Mouse (Mus musculus) neural tube, embryonic 12.5 days (tissue): ENCODE data around the gene Zmym6. TPM values are rescaled to one million over a fixed set of nuclear protein-coding genes. Genes with fewer than 3 reads are reported as not detected.

Experiments used
- ATAC-seq: fragments of 200-750 bp; cut with Nextera tagmentation; 2 replicates; pipeline ENCODE4 v1.8.0; 2017; ENCODE audit warnings: low read depth, mild to moderate bottlenecking, moderate TSS enrichment, moderate library complexity; ENCODE audit not compliant: low FRiP score
- H3K27ac ChIP-seq: fragments of 300-500 bp; sonication (generic); 2 replicates; pipeline ENCODE4 v1.5.1; 2016
- H3K27me3 ChIP-seq: fragments of 300-500 bp; sonication (generic); replicated peaks from 2 replicates; pipeline ENCODE4 v1.6.1; 2016; ENCODE audit warnings: mild to moderate bottlenecking
- H3K36me3 ChIP-seq: fragments of 300-500 bp; sonication (generic); 2 replicates; pipeline ENCODE4 v1.6.1; 2016; ENCODE audit warnings: mild to moderate bottlenecking
- H3K4me1 ChIP-seq: fragments of 300-500 bp; sonication (generic); 2 replicates; pipeline ENCODE4 v1.6.1; 2016
- H3K4me2 ChIP-seq: fragments of 300-500 bp; sonication (generic); replicated peaks from 2 replicates; pipeline ENCODE4 v1.6.1; 2016; ENCODE audit warnings: mild to moderate bottlenecking
- H3K4me3 ChIP-seq: fragments of 300-500 bp; sonication (generic); 2 replicates; pipeline ENCODE4 v1.5.1; 2016
- H3K9ac ChIP-seq: fragments of 300-500 bp; sonication (generic); 2 replicates; pipeline ENCODE4 v1.6.1; 2016; ENCODE audit warnings: mild to moderate bottlenecking
- H3K9me3 ChIP-seq: fragments of 300-500 bp; sonication (generic); 2 replicates; pipeline ENCODE4 v1.6.1; 2016; ENCODE audit warnings: mild to moderate bottlenecking
- WGBS: fragments of 180-500 bp; shearing (Covaris S2); methylation state at CpG from one replicate; pipeline ENCODE4 v1.1.7; 2016; 5-methylcytosine and 5-hydroxymethylcytosine counted together
- polyA plus RNA-seq: library from polyadenylated mRNA; unstranded; fragments of >200 nt; fragmentation: Nextera tagmentation; extraction: Ambion mirVana; gene quantifications from 2 replicates; pipeline ENCODE4 v1.2.1, GENCODE M21; 2016

The Zmym6 gene
- 32.5 and 33.1 TPM in 2 replicates for polyA plus RNA-seq

DNA sequence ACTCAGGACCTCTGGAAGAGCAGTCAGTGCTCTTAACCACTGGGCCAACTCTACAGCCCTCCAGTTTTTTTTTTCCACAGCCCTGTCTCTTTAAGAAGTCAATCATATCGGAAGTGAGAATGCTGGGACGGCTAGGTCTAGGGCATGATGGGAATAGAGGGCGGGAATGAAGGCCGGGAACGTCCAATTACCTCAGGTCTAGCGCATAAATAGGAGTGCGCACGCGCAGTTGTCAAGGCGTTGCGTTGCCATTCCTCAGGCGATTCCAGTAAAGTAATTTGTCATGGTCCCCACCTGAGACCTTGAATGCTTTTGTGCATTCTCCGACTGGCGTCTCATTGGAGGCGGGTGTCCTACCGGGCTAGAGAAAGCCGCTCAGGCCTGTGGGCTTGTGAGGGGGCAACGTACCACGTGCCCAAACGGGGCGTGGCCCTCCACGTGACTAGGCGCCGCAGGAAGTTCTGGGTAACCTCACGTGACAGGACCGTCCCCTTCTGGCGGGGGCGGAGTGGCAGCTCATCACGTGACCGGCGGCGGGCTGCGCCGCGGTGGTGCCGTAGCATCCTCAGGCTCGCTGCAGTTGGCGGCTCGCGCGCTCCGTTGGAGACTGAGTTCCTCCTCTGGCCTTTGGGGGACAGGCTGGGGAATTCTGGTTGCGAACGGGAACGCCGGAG, at the start of gene Zmym6:
Gene Zmym6, plus strand, starts transcription at position 509 of the 674 bp plus-strand sequence.
- H3K36me3 ChIP-seq = no peaks in the 10 kb centered on the region
- peak within 1 kb of the TSS; percentile 61 for H3K9ac ChIP-seq
- peak within 1 kb of the TSS; percentile 69 for H3K27ac ChIP-seq
- ATAC-seq = peak; percentile 97
- under 1% methylated on average over 46 of the region's 46 CpGs for WGBS
- peaks cover 6% of the 10 kb centered on the region; the same call in 1 of the 2 replicates for H3K4me1 ChIP-seq
- no peaks in the 10 kb centered on the region for H3K9me3 ChIP-seq
- peak within 1 kb of the TSS; percentile 48 for H3K4me3 ChIP-seq
- peak within 1 kb of the TSS; percentile 66 for H3K4me2 ChIP-seq
- H3K27me3 ChIP-seq = no peaks in the 10 kb centered on the region

DNA sequence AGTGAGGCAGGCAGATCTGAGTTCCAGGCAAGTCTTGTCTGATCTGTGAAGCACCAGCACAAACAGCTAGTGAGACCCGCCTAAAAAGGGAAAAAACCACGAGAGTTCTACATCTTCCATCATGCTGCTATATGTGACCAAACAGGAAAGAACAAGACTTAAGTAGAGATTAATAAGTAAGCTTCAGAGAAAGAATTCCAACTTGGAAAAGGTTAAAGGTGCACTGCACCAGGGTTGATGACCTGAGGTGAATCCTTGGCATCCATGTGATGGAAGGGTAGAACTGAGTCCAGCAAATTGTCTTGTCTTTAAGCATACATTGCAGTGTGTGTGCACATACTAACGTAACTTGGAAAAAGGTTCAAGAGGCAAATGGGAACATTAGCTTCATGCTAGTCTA, 40.0 kb upstream of the Zmym6 start:
- 93% methylated on average over 3 of the region's 3 CpGs for WGBS
- Histone ChIP-seq H3K27ac (no peak overlapping the region), H3K9ac (no peak overlapping the region), H3K27me3 (no peaks in the 10 kb centered on the region), H3K4me3 (no peak overlapping the region), H3K9me3 (no peaks in the 10 kb centered on the region), H3K4me1 (no peaks in the 10 kb centered on the region), H3K4me2 (no peak overlapping the region), H3K36me3 (peaks cover 81% of the 10 kb centered on the region)
- ATAC-seq = no peak

DNA sequence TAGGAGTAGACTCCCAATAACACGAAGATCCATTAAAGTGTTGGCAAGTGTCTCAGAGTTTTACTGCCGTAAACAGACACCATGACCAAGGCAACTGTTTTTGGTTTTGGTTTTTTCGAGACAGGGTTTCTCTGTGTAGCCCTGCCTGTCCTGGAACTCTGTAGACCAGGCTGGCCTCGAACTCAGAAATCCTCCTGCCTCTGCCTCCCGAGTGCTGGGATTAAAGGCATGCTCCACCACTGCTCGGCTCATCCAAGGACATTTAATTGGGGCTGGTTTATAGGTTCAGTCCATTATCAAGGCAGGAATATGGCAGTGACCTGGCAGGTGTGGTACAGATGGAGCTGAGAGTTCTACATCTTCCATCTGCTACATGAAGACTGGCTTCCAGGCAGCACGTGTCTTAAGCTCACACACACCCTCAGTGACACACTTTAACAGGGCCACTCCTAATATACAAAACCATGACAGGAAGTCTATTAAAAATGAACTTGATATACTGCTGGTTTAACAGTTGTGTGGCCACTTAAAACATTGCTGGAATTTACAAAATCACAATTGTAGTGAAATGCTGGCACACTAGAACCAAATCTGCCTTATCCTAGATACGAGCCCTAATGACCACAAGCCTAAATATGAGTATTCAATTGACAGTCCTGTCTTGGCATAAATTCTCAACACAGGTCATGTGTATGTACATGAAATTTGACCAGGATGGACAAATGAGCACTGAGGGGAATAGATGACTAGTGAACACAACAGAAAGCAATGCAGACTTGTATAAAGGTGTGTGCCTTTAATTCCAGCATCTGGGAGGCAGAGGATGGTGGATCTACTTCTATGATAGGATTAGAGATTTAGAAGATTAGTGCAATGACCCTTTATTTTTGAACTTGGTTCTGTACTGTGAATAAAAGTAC, 39.0 kb upstream of the Zmym6 start:
- Histone ChIP-seq H3K27me3 (no peaks in the 10 kb centered on the region), H3K9ac (no peak overlapping the region), H3K9me3 (no peaks in the 10 kb centered on the region), H3K4me3 (no peak overlapping the region), H3K36me3 (peaks cover 72% of the 10 kb centered on the region), H3K4me2 (no peak overlapping the region), H3K4me1 (no peaks in the 10 kb centered on the region), H3K27ac (no peak overlapping the region)
- ATAC-seq = no peak
- 87% methylated on average over 8 of the region's 8 CpGs for WGBS

GRCm38 (mm10) chr4:127038828-127039349, 38.3 kb upstream of the Zmym6 start:
- Histone ChIP-seq H3K36me3 (peaks cover 69% of the 10 kb centered on the region), H3K4me2 (no peak overlapping the region), H3K4me3 (no peak overlapping the region), H3K9me3 (no peaks in the 10 kb centered on the region), H3K9ac (no peak overlapping the region), H3K4me1 (no peaks in the 10 kb centered on the region), H3K27ac (no peak overlapping the region), H3K27me3 (no peaks in the 10 kb centered on the region)
- 96% methylated on average over 3 of the region's 3 CpGs for WGBS
- no peak for ATAC-seq

GRCm38 (mm10) chr4:127039871-127040483, 37.2 kb upstream of the Zmym6 start:
- no peak overlapping the region for H3K9ac ChIP-seq
- H3K4me3 ChIP-seq = no peak overlapping the region
- ATAC-seq = no peak
- H3K27me3 ChIP-seq = no peaks in the 10 kb centered on the region
- no peaks in the 10 kb centered on the region for H3K9me3 ChIP-seq
- no peak overlapping the region for H3K4me2 ChIP-seq
- WGBS = 88% methylated on average over 3 of the region's 3 CpGs
- no peaks in the 10 kb centered on the region for H3K4me1 ChIP-seq
- H3K27ac ChIP-seq = no peak overlapping the region
- H3K36me3 ChIP-seq = peaks cover 69% of the 10 kb centered on the region

DNA sequence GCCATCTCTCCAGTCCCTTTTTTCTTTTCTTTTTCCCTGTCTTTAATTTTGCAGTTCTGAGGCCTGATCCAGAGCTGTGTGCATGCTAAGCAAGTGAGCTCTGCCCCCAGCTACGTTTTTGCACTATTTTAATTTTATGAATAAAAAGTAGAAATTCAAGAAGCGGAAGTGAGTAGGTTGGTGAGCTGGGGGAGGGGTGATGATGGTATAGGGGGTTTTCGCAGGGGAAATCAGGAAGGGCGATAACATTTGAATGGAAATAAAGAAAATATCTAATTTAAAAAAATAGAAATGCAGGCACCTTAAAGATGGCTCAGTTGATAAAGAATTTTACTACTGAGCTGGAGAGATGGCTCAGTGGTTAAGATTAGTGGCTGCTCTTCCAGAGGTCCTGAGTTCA, 33.6 kb upstream of the Zmym6 start:
- Histone ChIP-seq H3K36me3 (peaks cover 52% of the 10 kb centered on the region), H3K27ac (no peak overlapping the region), H3K4me2 (no peak overlapping the region), H3K4me3 (no peak overlapping the region), H3K4me1 (no peaks in the 10 kb centered on the region), H3K9ac (no peak overlapping the region), H3K9me3 (no peaks in the 10 kb centered on the region), H3K27me3 (no peaks in the 10 kb centered on the region)
- no peak for ATAC-seq
- 88% methylated on average over 4 of the region's 4 CpGs for WGBS

DNA sequence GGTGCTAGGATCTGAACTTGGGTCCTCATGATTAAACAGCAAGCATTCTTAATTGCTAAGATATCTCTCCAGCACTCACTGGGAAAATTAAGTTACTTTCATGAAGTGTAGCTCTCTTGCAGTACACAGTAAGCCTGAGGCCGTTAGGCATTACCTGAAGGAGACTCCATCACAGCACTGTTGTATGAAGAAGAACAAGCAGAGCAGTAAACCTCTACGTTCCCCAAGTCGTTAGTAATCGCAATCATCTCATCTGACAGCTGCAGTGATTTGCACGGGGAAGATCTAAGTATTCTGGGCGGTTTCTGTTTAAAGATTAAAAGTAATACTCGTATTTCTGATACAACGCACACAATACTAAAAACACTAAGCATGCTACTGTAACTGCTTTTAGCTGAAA, 26.1 kb upstream of the Zmym6 start:
- Histone ChIP-seq H3K4me2 (no peak overlapping the region), H3K36me3 (peaks cover 41% of the 10 kb centered on the region), H3K4me1 (no peaks in the 10 kb centered on the region), H3K4me3 (no peak overlapping the region), H3K9ac (no peak overlapping the region), H3K27me3 (no peaks in the 10 kb centered on the region), H3K27ac (no peak overlapping the region), H3K9me3 (no peaks in the 10 kb centered on the region)
- ATAC-seq = no peak
- 89% methylated on average over 8 of the region's 8 CpGs for WGBS

DNA sequence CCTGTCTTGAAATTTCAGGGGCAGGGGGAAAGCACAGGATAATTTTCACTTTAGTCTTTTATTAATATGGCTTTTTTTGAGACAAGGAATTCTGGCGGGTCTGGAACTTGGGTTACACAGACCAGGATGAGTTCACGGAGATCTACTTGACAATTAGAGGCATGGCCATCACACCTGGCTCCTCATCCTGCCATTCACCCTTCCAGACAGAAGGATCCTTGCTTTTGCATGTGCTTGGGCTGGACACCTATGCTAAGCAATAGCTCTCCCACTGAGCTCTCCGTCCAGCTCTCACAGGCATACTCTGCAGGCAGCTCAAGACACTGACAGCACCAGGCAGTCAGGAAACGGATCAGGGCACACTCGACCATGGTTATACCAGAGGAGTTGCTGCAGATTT, 24.1 kb upstream of the Zmym6 start:
- H3K36me3 ChIP-seq = peaks cover 40% of the 10 kb centered on the region
- no peak overlapping the region for H3K9ac ChIP-seq
- no peak for ATAC-seq
- no peaks in the 10 kb centered on the region for H3K27me3 ChIP-seq
- H3K4me1 ChIP-seq = no peaks in the 10 kb centered on the region
- no peak overlapping the region for H3K4me3 ChIP-seq
- 95% methylated on average over 5 of the region's 5 CpGs for WGBS
- no peak overlapping the region for H3K27ac ChIP-seq
- no peaks in the 10 kb centered on the region for H3K9me3 ChIP-seq
- no peak overlapping the region for H3K4me2 ChIP-seq

DNA sequence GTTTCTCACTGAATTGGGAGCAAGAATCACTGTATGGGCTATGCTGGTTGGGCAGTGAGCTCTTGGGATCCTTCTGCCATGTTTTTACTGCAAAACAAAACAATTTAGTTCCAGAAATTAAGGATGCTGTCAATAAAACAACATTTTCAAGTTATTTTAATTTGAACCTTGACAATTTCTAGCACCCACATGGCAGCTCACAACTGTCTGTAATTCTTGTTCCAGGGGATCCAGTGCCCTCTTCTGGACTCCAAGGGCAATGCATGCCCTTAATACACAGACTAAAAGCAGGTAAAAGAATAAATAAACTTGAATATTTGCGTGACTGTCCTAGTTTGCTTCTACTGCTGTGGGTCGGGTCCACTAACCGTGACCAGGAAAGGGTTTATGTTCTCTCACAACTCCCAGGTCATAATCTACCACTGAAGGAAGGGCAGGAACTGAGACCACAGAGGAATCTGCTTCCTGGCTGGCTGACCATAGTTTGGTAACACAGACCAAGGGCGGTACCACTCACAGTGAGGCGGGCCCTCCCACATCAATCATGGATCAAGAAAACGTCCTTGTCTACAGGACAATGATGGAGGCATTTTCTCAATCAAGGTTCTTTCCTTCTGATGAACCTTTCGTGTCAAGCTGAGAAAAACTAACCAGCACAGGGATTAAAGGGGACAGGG, 22.5 kb upstream of the Zmym6 start:
- no peak for ATAC-seq
- Histone ChIP-seq H3K27ac (no peak overlapping the region), H3K9me3 (no peaks in the 10 kb centered on the region), H3K9ac (no peak overlapping the region), H3K4me1 (no peaks in the 10 kb centered on the region), H3K4me2 (no peak overlapping the region), H3K36me3 (peaks cover 34% of the 10 kb centered on the region), H3K27me3 (no peaks in the 10 kb centered on the region), H3K4me3 (no peak overlapping the region)
- 82% methylated on average over 7 of the region's 7 CpGs for WGBS

- H3K36me3 ChIP-seq = peaks cover 17% of the 10 kb centered on the region
- under 1% methylated on average over 38 of the region's 38 CpGs for WGBS
- peak within 1 kb of the TSS; percentile 75 for H3K9ac ChIP-seq
- peak within 1 kb of the TSS; percentile 84 for H3K4me2 ChIP-seq
- peak; percentile 82 for ATAC-seq
- H3K9me3 ChIP-seq = no peaks in the 10 kb centered on the region
- H3K27me3 ChIP-seq = no peaks in the 10 kb centered on the region
- peaks cover 4% of the 10 kb centered on the region for H3K4me1 ChIP-seq
- H3K27ac ChIP-seq = no peak within 1 kb of the TSS
- peak within 1 kb of the TSS; percentile 82 for H3K4me3 ChIP-seq
Observed at GRCm38 (mm10) chr4:127060585-127061290, 16.4 kb upstream of the Zmym6 start, which contains the start of gene Zmym1. Gene Zmym1, minus strand, starts transcription at chr4:127061152.

DNA sequence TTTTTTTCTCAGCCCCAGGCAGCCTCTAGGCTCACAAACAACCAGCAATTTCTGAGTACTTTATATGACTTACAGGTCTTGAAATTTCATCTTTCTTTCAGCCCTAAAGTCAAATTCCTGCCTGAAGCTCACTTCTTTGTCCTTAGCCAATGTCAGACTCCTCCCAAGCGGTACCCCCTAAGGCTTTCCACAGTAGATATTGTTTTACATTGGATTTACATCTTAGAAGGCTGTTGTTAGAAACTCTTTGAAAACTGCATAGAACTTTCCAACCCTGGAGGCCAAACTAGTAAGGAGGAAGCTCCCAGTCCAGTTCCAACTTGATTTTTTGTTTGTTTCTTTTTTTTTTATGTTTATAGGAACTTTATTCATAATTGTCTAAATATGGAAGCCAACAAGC, 13.1 kb upstream of the Zmym6 start:
- Histone ChIP-seq H3K4me2 (no peak overlapping the region), H3K27me3 (no peaks in the 10 kb centered on the region), H3K4me3 (no peak overlapping the region), H3K27ac (no peak overlapping the region), H3K9me3 (0 out of 2 replicates have a peak, but pooled peaks cover 4% of the 10 kb centered on the region), H3K9ac (no peak overlapping the region), H3K4me1 (peaks cover 4% of the 10 kb centered on the region), H3K36me3 (no peaks in the 10 kb centered on the region)
- ATAC-seq = no peak
- 47% methylated on average over 1 of the region's 1 CpGs for WGBS
